Comparison of ENCODE assay signal across 8 mouse cellular contexts in genomic region chrX:48694864-48695371, GRCm38 (mm10). TPM values are rescaled to one million over a fixed set of nuclear protein-coding genes. Genes with fewer than 3 reads are reported as not detected.
DNase-seq lines count a peak whose midpoint lies in the region; ATAC-seq and TF ChIP-seq lines count a peak whose summit lies in the region.

Gene Rbmx2, plus strand, starts transcription at chrX:48695004.

- 11% methylated on average over 41 of the region's 42 CpGs for WGBS in forebrain, embryonic 13.5 days
- 14% methylated on average over 40 of the region's 42 CpGs for WGBS in large intestine, adult 2 months
- WGBS in liver, postnatal 0 days (ENCODE audit: insufficient replicate concordance): 13% methylated on average over 42 of the region's 42 CpGs
- 7% methylated on average over 42 of the region's 42 CpGs for WGBS in neural tube, embryonic 14.5 days

- peak; percentile 99 for ATAC-seq in cerebellum, adult (ENCODE audit: insufficient number of reproducible peaks, low FRiP score, low TSS enrichment)
- peak; percentile 98 for ATAC-seq in forebrain, embryonic 13.5 days
- peak; percentile 95 for ATAC-seq in liver, postnatal 0 days
- peak; percentile 98 for ATAC-seq in neural tube, embryonic 14.5 days (ENCODE audit: low read depth)

- no peaks in the 10 kb centered on the region for H3K9me3 ChIP-seq in ES-Bruce4 (replicated peaks; ENCODE audit: control insufficient read depth, insufficient read depth, low read length, poor library complexity, severe bottlenecking)
- H3K9me3 ChIP-seq in forebrain, embryonic 13.5 days (replicated peaks): no peaks in the 10 kb centered on the region
- H3K9me3 ChIP-seq in liver, postnatal 0 days (ENCODE audit: low read length): no peaks in the 10 kb centered on the region
- no peaks in the 10 kb centered on the region for H3K9me3 ChIP-seq in neural tube, embryonic 14.5 days (ENCODE audit: control insufficient read depth, low read length)

- H3K36me3 ChIP-seq in ES-Bruce4 (ENCODE audit: control insufficient read depth, insufficient read depth, low read length, poor library complexity, severe bottlenecking): peaks cover 2% of the 10 kb centered on the region; the same call in 1 of the 2 replicates
- 0 out of 2 replicates have a peak, but pooled peaks cover 6% of the 10 kb centered on the region for H3K36me3 ChIP-seq in forebrain, embryonic 13.5 days (ENCODE audit: poor library complexity, severe bottlenecking)
- H3K36me3 ChIP-seq in liver, postnatal 0 days (replicated peaks; ENCODE audit: insufficient read depth, low read length): no peaks in the 10 kb centered on the region
- no peaks in the 10 kb centered on the region for H3K36me3 ChIP-seq in neural tube, embryonic 14.5 days (ENCODE audit: control insufficient read depth, insufficient read depth, low read length)

- no peaks in the 10 kb centered on the region for H3K4me1 ChIP-seq in ES-Bruce4 (ENCODE audit: control insufficient read depth, insufficient read depth, low read length)
- peaks cover 10% of the 10 kb centered on the region; the same call in 1 of the 2 replicates for H3K4me1 ChIP-seq in forebrain, embryonic 13.5 days
- 0 out of 2 replicates have a peak, but pooled peaks cover 4% of the 10 kb centered on the region for H3K4me1 ChIP-seq in liver, postnatal 0 days (ENCODE audit: insufficient read depth)
- no peaks in the 10 kb centered on the region for H3K4me1 ChIP-seq in neural tube, embryonic 14.5 days (ENCODE audit: control insufficient read depth, insufficient read depth, low read length)

- no peak within 1 kb of the TSS for H3K27ac ChIP-seq in ES-Bruce4 (ENCODE audit: insufficient read depth, low read length)
- H3K27ac ChIP-seq in forebrain, embryonic 13.5 days: no peak within 1 kb of the TSS
- peak within 1 kb of the TSS; percentile 61; the same call in 1 of the 2 replicates for H3K27ac ChIP-seq in liver, postnatal 0 days (ENCODE audit: low read depth)
- no peak within 1 kb of the TSS for H3K27ac ChIP-seq in neural tube, embryonic 14.5 days (ENCODE audit: low read depth, low read length)

- DNase-seq in heart, postnatal 10 days: peak; percentile 88 to 90
- peak; percentile 43 for DNase-seq in large intestine, adult 2 months (ENCODE audit: low read depth, low spot score)
- DNase-seq in liver, postnatal 0 days: peak; percentile 90
- peak; percentile 92 for DNase-seq in testis, postnatal 10 days (ENCODE audit: low spot score)

- no peak for TF ChIP-seq CTCF in ES-Bruce4 (IDR thresholded peaks at IDR 0.05; ENCODE audit: low read depth, low read length)
- no peak for TF ChIP-seq CTCF in liver, postnatal 0 days (IDR thresholded peaks at IDR 0.05; ENCODE audit: low read depth)

- intact Hi-C loops in heart, postnatal 10 days (cut with DNase I): no loop called here

- H3K4me2 ChIP-seq in forebrain, embryonic 13.5 days: peak within 1 kb of the TSS; percentile 61
- H3K4me2 ChIP-seq in liver, postnatal 0 days (ENCODE audit: low read depth, low read length): peak within 1 kb of the TSS; percentile 70
- peak within 1 kb of the TSS; percentile 48 for H3K4me2 ChIP-seq in neural tube, embryonic 14.5 days (ENCODE audit: low read depth, low read length)

- H3K27me3 ChIP-seq in ES-Bruce4 (ENCODE audit: control insufficient read depth, insufficient read depth, low read length, poor library complexity, severe bottlenecking): no peaks in the 10 kb centered on the region
- no peaks in the 10 kb centered on the region for H3K27me3 ChIP-seq in forebrain, embryonic 13.5 days
- H3K27me3 ChIP-seq in liver, postnatal 0 days (ENCODE audit: insufficient read depth, low read length): no peaks in the 10 kb centered on the region
- H3K27me3 ChIP-seq in neural tube, embryonic 14.5 days (ENCODE audit: control insufficient read depth, insufficient read depth, low read length): no peaks in the 10 kb centered on the region

- no peak for TF ChIP-seq POLR2A in ES-Bruce4 (IDR thresholded peaks at IDR 0.05; ENCODE audit: insufficient read depth, low read length)

- H3K4me3 ChIP-seq in ES-Bruce4 (ENCODE audit: low read depth, low read length): peak within 1 kb of the TSS; percentile 96
- H3K4me3 ChIP-seq in forebrain, embryonic 13.5 days: peak within 1 kb of the TSS; percentile 58
- H3K4me3 ChIP-seq in liver, postnatal 0 days (ENCODE audit: low read depth, low read length): peak within 1 kb of the TSS; percentile 60
- H3K4me3 ChIP-seq in neural tube, embryonic 14.5 days (ENCODE audit: low read depth, low read length): peak within 1 kb of the TSS; percentile 52

- H3K9ac ChIP-seq in ES-Bruce4 (ENCODE audit: low read depth, poor library complexity, severe bottlenecking): peak within 1 kb of the TSS; percentile 90
- H3K9ac ChIP-seq in forebrain, embryonic 13.5 days: peak within 1 kb of the TSS; percentile 69
- H3K9ac ChIP-seq in liver, postnatal 0 days (replicated peaks): peak within 1 kb of the TSS; percentile 56; the same call in 1 of the 2 replicates
- peak within 1 kb of the TSS; percentile 41 for H3K9ac ChIP-seq in neural tube, embryonic 14.5 days (replicated peaks; ENCODE audit: low read depth, low read length)

- TF ChIP-seq EP300 in ES-Bruce4 (IDR thresholded peaks at IDR 0.05; ENCODE audit: insufficient read depth, low read depth, low read length): no peak
- no peak for TF ChIP-seq EP300 in liver, postnatal 0 days (IDR thresholded peaks at IDR 0.05; ENCODE audit: low read depth)

RNA-seq across cellular contexts. Expression of gene Rbmx2, which starts in this region (rescaled TPM):
- 27.9 and 31.1 TPM in 2 replicates for polyA plus RNA-seq in ES-Bruce4 (2011; ENCODE audit: insufficient read depth, insufficient read length, low read depth, missing spikeins)
- 31.5 and 35.2 TPM in 2 replicates for polyA plus RNA-seq in forebrain, embryonic 13.5 days (2015; fragmentation: Nextera tagmentation; extraction: Ambion mirVana)
- total RNA-seq in heart, postnatal 10 days (2021): 1 to 10 TPM; 3.9 to 4.6 TPM
- polyA plus RNA-seq in large intestine, adult 2 months (2012; rRNA removed): 1.6 TPM in 2 replicates
- 10.2 and 10.5 TPM in 2 replicates for polyA plus RNA-seq in liver, postnatal 0 days (2015; fragmentation: Nextera tagmentation; extraction: Ambion mirVana)
- 20.9 and 22.2 TPM in 2 replicates for polyA plus RNA-seq in neural tube, embryonic 14.5 days (2014; fragmentation: Nextera tagmentation; extraction: Ambion mirVana)
